Comparison of ENCODE assay signal across 8 mouse cellular contexts in genomic region chr10:40328004-40328551, GRCm38 (mm10). TPM values are rescaled to one million over a fixed set of nuclear protein-coding genes. Genes with fewer than 3 reads are reported as not detected.
DNase-seq lines count a peak whose midpoint lies in the region; ATAC-seq and TF ChIP-seq lines count a peak whose summit lies in the region.

No protein-coding gene starts in this region.

- no peak for TF ChIP-seq CTCF in liver, postnatal 0 days (IDR thresholded peaks at IDR 0.05; ENCODE audit: low read depth)

- peak; percentile 61 for ATAC-seq in heart, embryonic 11.5 days (replicated peaks; ENCODE audit: insufficient number of reproducible peaks, low FRiP score, low TSS enrichment)
- ATAC-seq in liver, postnatal 0 days: peak; percentile 95
- no peak for ATAC-seq in CD4-positive, CD25-positive, alpha-beta regulatory T cell, adult 4 months
- no peak for ATAC-seq in forebrain, embryonic 15.5 days (replicated peaks)

- 0 out of 2 replicates have a peak, but pooled peaks cover 2% of the 10 kb centered on the region for H3K9me3 ChIP-seq in heart, embryonic 11.5 days (replicated peaks; ENCODE audit: control insufficient read depth, low read length)
- H3K9me3 ChIP-seq in liver, postnatal 0 days (ENCODE audit: low read length): no peaks in the 10 kb centered on the region
- peaks cover 8% of the 10 kb centered on the region; the same call in 1 of the 2 replicates for H3K9me3 ChIP-seq in forebrain, embryonic 10.5 days
- no peaks in the 10 kb centered on the region for H3K9me3 ChIP-seq in forebrain, embryonic 15.5 days

- no peak overlapping the region for H3K4me3 ChIP-seq in heart, embryonic 11.5 days (ENCODE audit: low read depth, low read length)
- no peak overlapping the region for H3K4me3 ChIP-seq in liver, postnatal 0 days (ENCODE audit: low read depth, low read length)
- no peak overlapping the region for H3K4me3 ChIP-seq in forebrain, embryonic 10.5 days
- H3K4me3 ChIP-seq in forebrain, embryonic 15.5 days: no peak overlapping the region

- DNase-seq in urinary bladder, adult 2 months (ENCODE audit: low spot score): peak; percentile 38
- DNase-seq in urinary bladder, postnatal 10 days (ENCODE audit: low spot score): no peak
- peak; percentile 80 for DNase-seq in liver, postnatal 0 days
- DNase-seq in forebrain, embryonic 10.5 days (ENCODE audit: extremely low spot score, low spot score): no peak
- DNase-seq in frontal cortex, postnatal 10 days (ENCODE audit: low spot score in 2 of 2): no peak

- H3K27ac ChIP-seq in heart, embryonic 11.5 days (ENCODE audit: low read depth, low read length): peak overlapping the region; percentile 32
- peak overlapping the region; percentile 77 for H3K27ac ChIP-seq in liver, postnatal 0 days (ENCODE audit: low read depth)
- H3K27ac ChIP-seq in forebrain, embryonic 10.5 days: no peak overlapping the region
- H3K27ac ChIP-seq in forebrain, embryonic 15.5 days (replicated peaks): no peak overlapping the region

- peak overlapping the region; percentile 7; the same call in 1 of the 2 replicates for H3K4me2 ChIP-seq in heart, embryonic 11.5 days
- H3K4me2 ChIP-seq in liver, postnatal 0 days (ENCODE audit: low read depth, low read length): peak overlapping the region; percentile 35
- H3K4me2 ChIP-seq in forebrain, embryonic 15.5 days (replicated peaks): no peak overlapping the region

- TF ChIP-seq EP300 in liver, postnatal 0 days (IDR thresholded peaks at IDR 0.05; ENCODE audit: low read depth): peak; percentile 95

- H3K4me1 ChIP-seq in heart, embryonic 11.5 days (ENCODE audit: control insufficient read depth, insufficient read depth, low read length): no peaks in the 10 kb centered on the region
- H3K4me1 ChIP-seq in liver, postnatal 0 days (ENCODE audit: insufficient read depth): peaks cover 18% of the 10 kb centered on the region
- H3K4me1 ChIP-seq in forebrain, embryonic 10.5 days: no peaks in the 10 kb centered on the region
- H3K4me1 ChIP-seq in forebrain, embryonic 15.5 days: no peaks in the 10 kb centered on the region

- no peaks in the 10 kb centered on the region for H3K36me3 ChIP-seq in heart, embryonic 11.5 days (ENCODE audit: control insufficient read depth, insufficient read depth, low read length)
- no peaks in the 10 kb centered on the region for H3K36me3 ChIP-seq in liver, postnatal 0 days (replicated peaks; ENCODE audit: insufficient read depth, low read length)
- no peaks in the 10 kb centered on the region for H3K36me3 ChIP-seq in forebrain, embryonic 10.5 days (replicated peaks)
- H3K36me3 ChIP-seq in forebrain, embryonic 15.5 days: no peaks in the 10 kb centered on the region

- 35% methylated on average over 9 of the region's 9 CpGs for WGBS in heart, embryonic 11.5 days (ENCODE audit: insufficient replicate concordance)
- 37% methylated on average over 9 of the region's 9 CpGs for WGBS in liver, postnatal 0 days (ENCODE audit: insufficient replicate concordance)
- 80% methylated on average over 9 of the region's 9 CpGs for WGBS in forebrain, embryonic 10.5 days
- 89% methylated on average over 9 of the region's 9 CpGs for WGBS in forebrain, embryonic 15.5 days

- no peak overlapping the region for H3K9ac ChIP-seq in heart, embryonic 11.5 days (ENCODE audit: low read depth, low read length)
- 0 out of 2 replicates have a peak overlapping the region, but pooled peaks have one; percentile 3 for H3K9ac ChIP-seq in liver, postnatal 0 days (replicated peaks)
- no peak overlapping the region for H3K9ac ChIP-seq in forebrain, embryonic 15.5 days (replicated peaks)

- H3K27me3 ChIP-seq in heart, embryonic 11.5 days (ENCODE audit: control insufficient read depth, insufficient read depth, low read length): no peaks in the 10 kb centered on the region
- H3K27me3 ChIP-seq in liver, postnatal 0 days (ENCODE audit: insufficient read depth, low read length): no peaks in the 10 kb centered on the region
- H3K27me3 ChIP-seq in forebrain, embryonic 10.5 days (ENCODE audit: poor library complexity, severe bottlenecking): no peaks in the 10 kb centered on the region
- no peaks in the 10 kb centered on the region for H3K27me3 ChIP-seq in forebrain, embryonic 15.5 days

RNA-seq across cellular contexts. Expression of gene Cdk19, which starts 11.3 kb away (rescaled TPM):
- 14.6 and 17.0 TPM in 2 replicates for polyA plus RNA-seq in urinary bladder, adult 2 months (2012; rRNA removed)
- 6.4 and 8.1 TPM in 2 replicates for polyA plus RNA-seq in heart, embryonic 11.5 days (2014; fragmentation: Nextera tagmentation; extraction: Ambion mirVana)
- 2.5 and 2.8 TPM in 2 replicates for polyA plus RNA-seq in liver, postnatal 0 days (2015; fragmentation: Nextera tagmentation; extraction: Ambion mirVana)
- polyA plus RNA-seq in forebrain, embryonic 10.5 days (2016; fragmentation: Nextera tagmentation; extraction: Ambion mirVana): 3.8 and 4.7 TPM in 2 replicates
- polyA plus RNA-seq in CD4-positive, CD25-positive, alpha-beta regulatory T cell, adult 4 months (2017; shearing (Covaris generic)): 10 to 100 TPM; 11.4 to 18.3 TPM
- polyA plus RNA-seq in forebrain, embryonic 15.5 days (2015; fragmentation: Nextera tagmentation; extraction: Ambion mirVana): 18.9 and 19.7 TPM in 2 replicates

RNA-seq across cellular contexts. Expression of gene Amd1, which starts 26.1 kb away (rescaled TPM):
- polyA plus RNA-seq in urinary bladder, adult 2 months (2012; rRNA removed): 99.7 and 110 TPM in 2 replicates
- 64.6 and 68.3 TPM in 2 replicates for polyA plus RNA-seq in heart, embryonic 11.5 days (2014; fragmentation: Nextera tagmentation; extraction: Ambion mirVana)
- polyA plus RNA-seq in liver, postnatal 0 days (2015; fragmentation: Nextera tagmentation; extraction: Ambion mirVana): 25.5 and 29.1 TPM in 2 replicates
- polyA plus RNA-seq in forebrain, embryonic 10.5 days (2016; fragmentation: Nextera tagmentation; extraction: Ambion mirVana): 93.7 and 96.8 TPM in 2 replicates
- 10 to 100 TPM; 59.6 to 85.7 TPM for polyA plus RNA-seq in CD4-positive, CD25-positive, alpha-beta regulatory T cell, adult 4 months (2017; shearing (Covaris generic))
- polyA plus RNA-seq in forebrain, embryonic 15.5 days (2015; fragmentation: Nextera tagmentation; extraction: Ambion mirVana): 41.8 and 43.2 TPM in 2 replicates

Comparison
In these comparisons a context has a peak if more than half of its experiments do, and no peak if none do; other contexts are left out.
1. DNase-seq: peak in urinary bladder, adult 2 months (single experiment) and liver, postnatal 0 days (single experiment); none in urinary bladder, postnatal 10 days (single experiment), forebrain, embryonic 10.5 days (single experiment) and frontal cortex, postnatal 10 days (0 of 2).
2. ATAC-seq: peak in heart, embryonic 11.5 days (single experiment) and liver, postnatal 0 days (single experiment); none in CD4-positive, CD25-positive, alpha-beta regulatory T cell, adult 4 months (single experiment) and forebrain, embryonic 15.5 days (single experiment).
3. H3K27ac ChIP-seq: peak in heart, embryonic 11.5 days (single experiment) and liver, postnatal 0 days (single experiment); none in forebrain, embryonic 10.5 days (single experiment) and forebrain, embryonic 15.5 days (single experiment).